Comparison of ENCODE assay signal across 7 mouse cellular contexts in genomic region chr15:26619221-26619620, GRCm38 (mm10).
DNase-seq lines count a peak whose midpoint lies in the region; ATAC-seq lines count a peak whose summit lies in the region.

No protein-coding gene starts in this region.

- ATAC-seq in kidney, embryonic 16.5 days (ENCODE audit: low FRiP score, low TSS enrichment), result no peak
- ATAC-seq in embryonic facial prominence, embryonic 14.5 days (ENCODE audit: low read depth), result no peak

- no peaks in the 10 kb centered on the region for H3K9me3 ChIP-seq in kidney, embryonic 16.5 days (ENCODE audit: low read length)
- no peaks in the 10 kb centered on the region for H3K9me3 ChIP-seq in embryonic facial prominence, embryonic 14.5 days (ENCODE audit: control insufficient read depth, low read length)

- no peak overlapping the region for H3K4me2 ChIP-seq in kidney, embryonic 16.5 days (replicated peaks; ENCODE audit: low read depth, low read length)
- no peak overlapping the region for H3K4me2 ChIP-seq in embryonic facial prominence, embryonic 14.5 days (ENCODE audit: low read depth, low read length)

- no peak overlapping the region for H3K4me3 ChIP-seq in kidney, embryonic 16.5 days (ENCODE audit: low read length)
- no peak overlapping the region for H3K4me3 ChIP-seq in embryonic facial prominence, embryonic 14.5 days (ENCODE audit: low read depth, low read length)

- H3K9ac ChIP-seq in kidney, embryonic 16.5 days (replicated peaks; ENCODE audit: low read length), result no peak overlapping the region
- H3K9ac ChIP-seq in embryonic facial prominence, embryonic 14.5 days (ENCODE audit: low read depth, low read length), result no peak overlapping the region

- H3K27ac ChIP-seq in kidney, embryonic 16.5 days (ENCODE audit: low read length), result no peak overlapping the region
- H3K27ac ChIP-seq in embryonic facial prominence, embryonic 14.5 days (replicated peaks; ENCODE audit: low read depth, low read length), result no peak overlapping the region

- DNase-seq in kidney, adult 9 months, result peak; percentile 7
- DNase-seq in adrenal gland, postnatal 10 days, result peak; percentile 75
- DNase-seq in embryonic facial prominence, embryonic 14.5 days (ENCODE audit: low spot score), result peak; percentile 84
- DNase-seq in kidney, postnatal 4 days, result peak; percentile 74 to 80
- DNase-seq in urinary bladder, postnatal 4 days (ENCODE audit: low spot score in 2 of 2), result peak; percentile 34 to 68
- no peak for DNase-seq in thymus, adult 18-20 months

- H3K27me3 ChIP-seq in kidney, embryonic 16.5 days (ENCODE audit: insufficient read depth, low read length), result no peaks in the 10 kb centered on the region
- H3K27me3 ChIP-seq in embryonic facial prominence, embryonic 14.5 days (replicated peaks; ENCODE audit: control insufficient read depth, insufficient read depth, low read length), result no peaks in the 10 kb centered on the region

- H3K36me3 ChIP-seq in kidney, embryonic 16.5 days (ENCODE audit: insufficient read depth, low read length), result no peaks in the 10 kb centered on the region
- H3K36me3 ChIP-seq in embryonic facial prominence, embryonic 14.5 days (ENCODE audit: control insufficient read depth, insufficient read depth, low read length), result no peaks in the 10 kb centered on the region

- peaks cover 6% of the 10 kb centered on the region; the same call in 1 of the 2 replicates for H3K4me1 ChIP-seq in kidney, embryonic 16.5 days (ENCODE audit: insufficient read depth, low read length)
- H3K4me1 ChIP-seq in embryonic facial prominence, embryonic 14.5 days (ENCODE audit: control insufficient read depth, insufficient read depth, low read length), result 0 out of 2 replicates have a peak, but pooled peaks cover 7% of the 10 kb centered on the region

- 51% methylated on average over 7 of the region's 7 CpGs for WGBS in kidney, embryonic 16.5 days
- 40% methylated on average over 7 of the region's 7 CpGs for WGBS in embryonic facial prominence, embryonic 14.5 days

Comparison
In these comparisons a context has a peak if more than half of its experiments do, and no peak if none do; other contexts are left out.
1. DNase-seq: peak in kidney, adult 9 months (single experiment), adrenal gland, postnatal 10 days (single experiment), embryonic facial prominence, embryonic 14.5 days (single experiment), kidney, postnatal 4 days (2 of 2) and urinary bladder, postnatal 4 days (2 of 2); none in thymus, adult 18-20 months (0 of 2).